Mouse (Mus musculus): ENCODE results near the gene Cdc42bpg. TPM values are rescaled to one million over a fixed set of nuclear protein-coding genes. Genes with fewer than 3 reads are reported as not detected.
"Not testable (repeated sequence)": the region's sequence is repeated elsewhere in the genome, so short reads cannot be mapped to it uniquely, and the experiment has no call there.

Gene Cdc42bpg
- total and polyA plus RNA-seq, 2 experiments: 3.1 to 7.3 TPM

GRCm38 (mm10) chr19:6307733-6308531 lies 1.7 kb downstream of the Cdc42bpg start:
- Histone ChIP-seq H3K27me3 (ENCODE audit: control insufficient read depth, insufficient read depth, low read length) (no peaks in the 10 kb centered on the region), H3K9ac (ENCODE audit: low read depth, low read length) (no peak overlapping the region), H3K4me1 (ENCODE audit: control insufficient read depth, insufficient read depth, low read length) (peaks cover 13% of the 10 kb centered on the region), H3K79me2 (ENCODE audit: control insufficient read depth, insufficient read depth, low read length) (no peaks in the 10 kb centered on the region), H3K27ac (replicated peaks; ENCODE audit: insufficient read depth, low read depth, low read length) (no peak overlapping the region), H3K36me3 (ENCODE audit: control insufficient read depth, insufficient read depth, low read length) (no peaks in the 10 kb centered on the region), H3K4me3 (ENCODE audit: insufficient read depth, low read depth, low read length) (no peak overlapping the region)
- DNase-seq (ENCODE audit: extremely low read depth, low read depth, low spot score): no peak
- 67% methylated on average over 9 of the region's 9 CpGs for WGBS
- TF ChIP-seq CTCF (IDR thresholded peaks at IDR 0.05; ENCODE audit: low read depth, low read length) (no peak), POLR2A (IDR thresholded peaks at IDR 0.05; ENCODE audit: extremely low read depth, insufficient read depth, low read length) (no peak)

GRCm38 (mm10) chr19:6310181-6310580 lies 3.9 kb downstream of the Cdc42bpg start:
- no peaks in the 10 kb centered on the region for H3K79me2 ChIP-seq (ENCODE audit: control insufficient read depth, insufficient read depth, low read length)
- WGBS: 90% methylated on average over 5 of the region's 5 CpGs
- no peaks in the 10 kb centered on the region for H3K27me3 ChIP-seq (ENCODE audit: control insufficient read depth, insufficient read depth, low read length)
- H3K4me1 ChIP-seq (ENCODE audit: control insufficient read depth, insufficient read depth, low read length): peaks cover 10% of the 10 kb centered on the region
- no peak overlapping the region for H3K4me3 ChIP-seq (ENCODE audit: insufficient read depth, low read depth, low read length)
- H3K9ac ChIP-seq (ENCODE audit: low read depth, low read length): no peak overlapping the region
- H3K27ac ChIP-seq (replicated peaks; ENCODE audit: insufficient read depth, low read depth, low read length): no peak overlapping the region
- H3K36me3 ChIP-seq (ENCODE audit: control insufficient read depth, insufficient read depth, low read length): no peaks in the 10 kb centered on the region
- TF ChIP-seq CTCF (IDR thresholded peaks at IDR 0.05; ENCODE audit: low read depth, low read length): no peak
- TF ChIP-seq POLR2A (IDR thresholded peaks at IDR 0.05; ENCODE audit: extremely low read depth, insufficient read depth, low read length): no peak
- no peak for DNase-seq (ENCODE audit: extremely low read depth, low read depth, low spot score)

GRCm38 (mm10) chr19:6311783-6312182 lies 5.5 kb downstream of the Cdc42bpg start:
- H3K79me2 ChIP-seq (ENCODE audit: control insufficient read depth, insufficient read depth, low read length); H3K27me3 ChIP-seq (ENCODE audit: control insufficient read depth, insufficient read depth, low read length); DNase-seq (ENCODE audit: extremely low read depth, low read depth, low spot score); H3K4me1 ChIP-seq (ENCODE audit: control insufficient read depth, insufficient read depth, low read length); H3K27ac ChIP-seq (replicated peaks; ENCODE audit: insufficient read depth, low read depth, low read length); H3K4me3 ChIP-seq (ENCODE audit: insufficient read depth, low read depth, low read length); H3K36me3 ChIP-seq (ENCODE audit: control insufficient read depth, insufficient read depth, low read length); H3K9ac ChIP-seq (ENCODE audit: low read depth, low read length): not testable (repeated sequence)
- 88% methylated on average over 3 of the region's 3 CpGs for WGBS

- no peaks in the 10 kb centered on the region for H3K36me3 ChIP-seq (ENCODE audit: control insufficient read depth, insufficient read depth, low read length)
These were observed 7.5 kb downstream of the Cdc42bpg start for GRCm38 (mm10) chr19:6313796-6314195.

GRCm38 (mm10) chr19:6314513-6314912 lies 8.3 kb downstream of the Cdc42bpg start:
- Histone ChIP-seq H3K27me3 (ENCODE audit: control insufficient read depth, insufficient read depth, low read length) (no peaks in the 10 kb centered on the region), H3K36me3 (ENCODE audit: control insufficient read depth, insufficient read depth, low read length) (no peaks in the 10 kb centered on the region), H3K79me2 (ENCODE audit: control insufficient read depth, insufficient read depth, low read length) (no peaks in the 10 kb centered on the region), H3K4me1 (ENCODE audit: control insufficient read depth, insufficient read depth, low read length) (no peaks in the 10 kb centered on the region), H3K9ac (ENCODE audit: low read depth, low read length) (no peak overlapping the region), H3K4me3 (ENCODE audit: insufficient read depth, low read depth, low read length) (no peak overlapping the region), H3K27ac (replicated peaks; ENCODE audit: insufficient read depth, low read depth, low read length) (no peak overlapping the region)
- no peak for TF ChIP-seq CTCF (IDR thresholded peaks at IDR 0.05; ENCODE audit: low read depth, low read length)
- TF ChIP-seq POLR2A (IDR thresholded peaks at IDR 0.05; ENCODE audit: extremely low read depth, insufficient read depth, low read length): no peak
- 81% methylated on average over 8 of the region's 8 CpGs for WGBS
- no peak for DNase-seq (ENCODE audit: extremely low read depth, low read depth, low spot score)

More at GRCm38 (mm10) chr19:6313796-6314195, 7.5 kb downstream of the Cdc42bpg start:
- no peak overlapping the region for H3K27ac ChIP-seq (replicated peaks; ENCODE audit: insufficient read depth, low read depth, low read length)
- no peak for DNase-seq (ENCODE audit: extremely low read depth, low read depth, low spot score)
- no peak for TF ChIP-seq POLR2A (IDR thresholded peaks at IDR 0.05; ENCODE audit: extremely low read depth, insufficient read depth, low read length)
- no peak for TF ChIP-seq CTCF (IDR thresholded peaks at IDR 0.05; ENCODE audit: low read depth, low read length)
- no peaks in the 10 kb centered on the region for H3K4me1 ChIP-seq (ENCODE audit: control insufficient read depth, insufficient read depth, low read length)
- WGBS: 90% methylated on average over 8 of the region's 8 CpGs
- no peak overlapping the region for H3K4me3 ChIP-seq (ENCODE audit: insufficient read depth, low read depth, low read length)
- no peak overlapping the region for H3K9ac ChIP-seq (ENCODE audit: low read depth, low read length)
- H3K27me3 ChIP-seq (ENCODE audit: control insufficient read depth, insufficient read depth, low read length): no peaks in the 10 kb centered on the region
- no peaks in the 10 kb centered on the region for H3K79me2 ChIP-seq (ENCODE audit: control insufficient read depth, insufficient read depth, low read length)

GRCm38 (mm10) chr19:6315573-6315972 lies 9.3 kb downstream of the Cdc42bpg start:
- H3K27ac ChIP-seq (replicated peaks; ENCODE audit: insufficient read depth, low read depth, low read length): no peak overlapping the region
- DNase-seq (ENCODE audit: extremely low read depth, low read depth, low spot score): no peak
- no peaks in the 10 kb centered on the region for H3K27me3 ChIP-seq (ENCODE audit: control insufficient read depth, insufficient read depth, low read length)
- no peak overlapping the region for H3K4me3 ChIP-seq (ENCODE audit: insufficient read depth, low read depth, low read length)
- no peaks in the 10 kb centered on the region for H3K4me1 ChIP-seq (ENCODE audit: control insufficient read depth, insufficient read depth, low read length)
- no peaks in the 10 kb centered on the region for H3K79me2 ChIP-seq (ENCODE audit: control insufficient read depth, insufficient read depth, low read length)
- TF ChIP-seq CTCF (IDR thresholded peaks at IDR 0.05; ENCODE audit: low read depth, low read length): no peak
- TF ChIP-seq POLR2A (IDR thresholded peaks at IDR 0.05; ENCODE audit: extremely low read depth, insufficient read depth, low read length): no peak
- WGBS: 92% methylated on average over 14 of the region's 14 CpGs
- no peak overlapping the region for H3K9ac ChIP-seq (ENCODE audit: low read depth, low read length)
- H3K36me3 ChIP-seq (ENCODE audit: control insufficient read depth, insufficient read depth, low read length): no peaks in the 10 kb centered on the region; the same call in 1 of the 2 replicates
